Mouse (Mus musculus): Measurements from ENCODE around the gene Il2rg. TPM values are rescaled to one million over a fixed set of nuclear protein-coding genes. Genes with fewer than 3 reads are reported as not detected.

Il2rg gene
- 4.8 and 4.9 TPM in 2 replicates for polyA plus RNA-seq (2016; fragmentation: Nextera tagmentation; extraction: Ambion mirVana)

- DNase-seq (ENCODE audit: low spot score): no peak
- peaks cover 87% of the 10 kb centered on the region for H3K27me3 ChIP-seq (ENCODE audit: low read depth, poor library complexity, severe bottlenecking)
- no peaks in the 10 kb centered on the region for H3K36me3 ChIP-seq
- WGBS: 82% methylated on average over 5 of the region's 5 CpGs
- no peaks in the 10 kb centered on the region for H3K9me3 ChIP-seq (replicated peaks)
- H3K27ac ChIP-seq: no peak within 1 kb of the TSS; the same call in 1 of the 2 replicates
- H3K4me1 ChIP-seq: peaks cover 28% of the 10 kb centered on the region
- H3K4me3 ChIP-seq: no peak within 1 kb of the TSS
Observed at GRCm38 (mm10) chrX:101268025-101268754, at the start of gene Il2rg. Gene Il2rg, minus strand, starts transcription at chrX:101268255.

GRCm38 (mm10) chrX:101313625-101314359, 45.7 kb upstream of the Il2rg start:
- Histone ChIP-seq H3K4me3 (no peak overlapping the region), H3K9me3 (replicated peaks) (no peaks in the 10 kb centered on the region), H3K27ac (no peak overlapping the region), H3K27me3 (ENCODE audit: low read depth, poor library complexity, severe bottlenecking) (peaks cover 99% of the 10 kb centered on the region), H3K36me3 (no peaks in the 10 kb centered on the region), H3K4me1 (no peaks in the 10 kb centered on the region)
- DNase-seq (ENCODE audit: low spot score): no peak
- 53% methylated on average over 6 of the region's 6 CpGs for whole genome bisulfite sequencing

GRCm38 (mm10) chrX:101309299-101309698, 41.2 kb upstream of the Il2rg start:
- Histone ChIP-seq H3K27ac (no peak overlapping the region), H3K4me3 (no peak overlapping the region), H3K27me3 (ENCODE audit: low read depth, poor library complexity, severe bottlenecking) (peaks cover 99% of the 10 kb centered on the region), H3K9me3 (replicated peaks) (no peaks in the 10 kb centered on the region), H3K36me3 (no peaks in the 10 kb centered on the region), H3K4me1 (0 out of 2 replicates have a peak, but pooled peaks cover under 1% of the 10 kb centered on the region)
- DNase-seq (ENCODE audit: low spot score): no peak
- 91% methylated on average over 5 of the region's 5 CpGs for WGBS

- no peak for DNase-seq (ENCODE audit: low spot score)
- 54% methylated on average over 2 of the region's 2 CpGs for WGBS
- H3K9me3 ChIP-seq (replicated peaks): no peaks in the 10 kb centered on the region
- H3K27ac ChIP-seq: no peak overlapping the region
- peaks cover 100% of the 10 kb centered on the region for H3K27me3 ChIP-seq (ENCODE audit: low read depth, poor library complexity, severe bottlenecking)
- H3K36me3 ChIP-seq: no peaks in the 10 kb centered on the region
- peaks cover 19% of the 10 kb centered on the region for H3K4me1 ChIP-seq
- no peak overlapping the region for H3K4me3 ChIP-seq
Observed at GRCm38 (mm10) chrX:101304646-101305045, 36.6 kb upstream of the Il2rg start.

GRCm38 (mm10) chrX:101301654-101302053, 33.6 kb upstream of the Il2rg start:
- H3K27me3 ChIP-seq (ENCODE audit: low read depth, poor library complexity, severe bottlenecking): peaks cover 99% of the 10 kb centered on the region
- no peak for DNase-seq (ENCODE audit: low spot score)
- 71% methylated on average over 9 of the region's 9 CpGs for WGBS
- H3K4me1 ChIP-seq: peaks cover 30% of the 10 kb centered on the region
- H3K36me3 ChIP-seq: peaks cover 14% of the 10 kb centered on the region
- H3K9me3 ChIP-seq (replicated peaks): no peaks in the 10 kb centered on the region
- H3K27ac ChIP-seq: no peak overlapping the region
- H3K4me3 ChIP-seq: no peak overlapping the region

GRCm38 (mm10) chrX:101300427-101301030, 32.5 kb upstream of the Il2rg start:
- peak; percentile 55 for DNase-seq (ENCODE audit: low spot score)
- Histone ChIP-seq H3K9me3 (replicated peaks) (no peaks in the 10 kb centered on the region), H3K4me3 (peak overlapping the region; percentile 46), H3K36me3 (peaks cover 25% of the 10 kb centered on the region), H3K4me1 (peaks cover 30% of the 10 kb centered on the region), H3K27ac (peak overlapping the region; percentile 77), H3K27me3 (ENCODE audit: low read depth, poor library complexity, severe bottlenecking) (peaks cover 99% of the 10 kb centered on the region)
- 32% methylated on average over 13 of the region's 13 CpGs for WGBS

GRCm38 (mm10) chrX:101299473-101300426, 31.7 kb upstream of the Il2rg start:
- H3K4me3 ChIP-seq: peak overlapping the region; percentile 46
- WGBS: 20% methylated on average over 11 of the region's 13 CpGs
- H3K36me3 ChIP-seq: peaks cover 33% of the 10 kb centered on the region
- peaks cover 30% of the 10 kb centered on the region for H3K4me1 ChIP-seq
- DNase-seq (ENCODE audit: low spot score): peak; percentile 35
- no peaks in the 10 kb centered on the region for H3K9me3 ChIP-seq (replicated peaks)
- peaks cover 99% of the 10 kb centered on the region for H3K27me3 ChIP-seq (ENCODE audit: low read depth, poor library complexity, severe bottlenecking)
- peak overlapping the region; percentile 77 for H3K27ac ChIP-seq

GRCm38 (mm10) chrX:101299055-101299454, 31.0 kb upstream of the Il2rg start, which contains the start of gene Nlgn3:
Gene Nlgn3, plus strand, starts transcription at chrX:101299168.
- peak; percentile 55 for DNase-seq (ENCODE audit: low spot score)
- Histone ChIP-seq H3K27me3 (ENCODE audit: low read depth, poor library complexity, severe bottlenecking) (peaks cover 99% of the 10 kb centered on the region), H3K27ac (peak within 1 kb of the TSS; percentile 77), H3K36me3 (peaks cover 40% of the 10 kb centered on the region), H3K4me1 (peaks cover 28% of the 10 kb centered on the region), H3K9me3 (replicated peaks) (no peaks in the 10 kb centered on the region), H3K4me3 (peak within 1 kb of the TSS; percentile 46)
- 23% methylated on average over 8 of the region's 24 CpGs for WGBS

GRCm38 (mm10) chrX:101290111-101290510, 22.1 kb upstream of the Il2rg start:
- H3K36me3 ChIP-seq: peaks cover 100% of the 10 kb centered on the region
- no peak overlapping the region for H3K27ac ChIP-seq
- peaks cover 99% of the 10 kb centered on the region for H3K27me3 ChIP-seq (ENCODE audit: low read depth, poor library complexity, severe bottlenecking)
- H3K4me3 ChIP-seq: no peak overlapping the region
- no peaks in the 10 kb centered on the region for H3K9me3 ChIP-seq (replicated peaks)
- 91% methylated on average over 10 of the region's 10 CpGs for WGBS
- no peaks in the 10 kb centered on the region for H3K4me1 ChIP-seq
- DNase-seq (ENCODE audit: low spot score): no peak

GRCm38 (mm10) chrX:101289037-101289436, 21.0 kb upstream of the Il2rg start:
- Histone ChIP-seq H3K27ac (no peak overlapping the region), H3K4me3 (no peak overlapping the region), H3K36me3 (peaks cover 100% of the 10 kb centered on the region), H3K27me3 (ENCODE audit: low read depth, poor library complexity, severe bottlenecking) (peaks cover 99% of the 10 kb centered on the region), H3K9me3 (replicated peaks) (no peaks in the 10 kb centered on the region), H3K4me1 (no peaks in the 10 kb centered on the region)
- DNase-seq (ENCODE audit: low spot score): no peak
- 91% methylated on average over 7 of the region's 7 CpGs for WGBS

GRCm38 (mm10) chrX:101288432-101288831, 20.4 kb upstream of the Il2rg start:
- Histone ChIP-seq H3K4me3 (no peak overlapping the region), H3K27me3 (ENCODE audit: low read depth, poor library complexity, severe bottlenecking) (peaks cover 99% of the 10 kb centered on the region), H3K4me1 (no peaks in the 10 kb centered on the region), H3K36me3 (peaks cover 100% of the 10 kb centered on the region), H3K27ac (no peak overlapping the region), H3K9me3 (replicated peaks) (no peaks in the 10 kb centered on the region)
- no peak for DNase-seq (ENCODE audit: low spot score)
- WGBS: 92% methylated on average over 6 of the region's 6 CpGs

- Histone ChIP-seq H3K36me3 (peaks cover 100% of the 10 kb centered on the region), H3K27me3 (ENCODE audit: low read depth, poor library complexity, severe bottlenecking) (peaks cover 99% of the 10 kb centered on the region)
Observed at GRCm38 (mm10) chrX:101287543-101287942, 19.5 kb upstream of the Il2rg start.

More at GRCm38 (mm10) chrX:101287543-101287942, 19.5 kb upstream of the Il2rg start:
- no peak overlapping the region for H3K27ac ChIP-seq
- H3K9me3 ChIP-seq (replicated peaks): no peaks in the 10 kb centered on the region
- DNase-seq (ENCODE audit: low spot score): no peak
- WGBS: 96% methylated on average over 3 of the region's 3 CpGs
- no peaks in the 10 kb centered on the region for H3K4me1 ChIP-seq
- H3K4me3 ChIP-seq: no peak overlapping the region

All from limb, embryonic 10.5 days (tissue).